Mouse (Mus musculus) embryonic facial prominence, embryonic 12.5 days (tissue): ENCODE measurements around the gene 9230104L09Rik. TPM values are rescaled to one million over a fixed set of nuclear protein-coding genes. Genes with fewer than 3 reads are reported as not detected.

Experiments
- ATAC-seq: fragments of 200-750 bp; cut with Nextera tagmentation; 2 replicates; pipeline ENCODE4 v1.8.0; 2017; ENCODE audit not compliant: insufficient number of reproducible peaks, insufficient read depth, low FRiP score, low TSS enrichment
- H3K27ac ChIP-seq: fragments of 300-500 bp; sonication (generic); 2 replicates; pipeline ENCODE4 v1.5.1; 2016; ENCODE audit warnings: mild to moderate bottlenecking
- H3K27me3 ChIP-seq: fragments of 300-500 bp; sonication (generic); 2 replicates; pipeline ENCODE4 v1.6.1; 2016; ENCODE audit warnings: mild to moderate bottlenecking, moderate library complexity
- H3K36me3 ChIP-seq: fragments of 300-500 bp; sonication (generic); 2 replicates; pipeline ENCODE4 v1.6.1; 2016; ENCODE audit warnings: mild to moderate bottlenecking
- H3K4me1 ChIP-seq: fragments of 300-500 bp; sonication (generic); 2 replicates; pipeline ENCODE4 v1.6.1; 2016
- H3K4me2 ChIP-seq: fragments of 300-500 bp; sonication (generic); replicated peaks from 2 replicates; pipeline ENCODE4 v1.6.1; 2016; ENCODE audit warnings: mild to moderate bottlenecking, moderate library complexity
- H3K4me3 ChIP-seq: fragments of 300-500 bp; sonication (generic); 2 replicates; pipeline ENCODE4 v1.5.1; 2016; ENCODE audit warnings: mild to moderate bottlenecking
- H3K9ac ChIP-seq: fragments of 300-500 bp; sonication (generic); 2 replicates; pipeline ENCODE4 v1.6.1; 2016; ENCODE audit warnings: mild to moderate bottlenecking, moderate library complexity
- H3K9me3 ChIP-seq: fragments of 300-500 bp; sonication (generic); 2 replicates; pipeline ENCODE4 v1.6.1; 2016; ENCODE audit warnings: mild to moderate bottlenecking, moderate library complexity
- WGBS: fragments of 180-500 bp; shearing (Covaris S2); methylation state at CpG from one replicate; pipeline ENCODE4 v1.1.7; 2016; 5-methylcytosine and 5-hydroxymethylcytosine counted together
- polyA plus RNA-seq: library from polyadenylated mRNA; unstranded; fragments of >200 nt; fragmentation: Nextera tagmentation; extraction: Ambion mirVana; gene quantifications from 2 replicates; pipeline ENCODE4 v1.2.1, GENCODE M21; 2016

The 9230104L09Rik gene
- polyA plus RNA-seq, 1 experiment from 2014 or later, result not detected

DNA sequence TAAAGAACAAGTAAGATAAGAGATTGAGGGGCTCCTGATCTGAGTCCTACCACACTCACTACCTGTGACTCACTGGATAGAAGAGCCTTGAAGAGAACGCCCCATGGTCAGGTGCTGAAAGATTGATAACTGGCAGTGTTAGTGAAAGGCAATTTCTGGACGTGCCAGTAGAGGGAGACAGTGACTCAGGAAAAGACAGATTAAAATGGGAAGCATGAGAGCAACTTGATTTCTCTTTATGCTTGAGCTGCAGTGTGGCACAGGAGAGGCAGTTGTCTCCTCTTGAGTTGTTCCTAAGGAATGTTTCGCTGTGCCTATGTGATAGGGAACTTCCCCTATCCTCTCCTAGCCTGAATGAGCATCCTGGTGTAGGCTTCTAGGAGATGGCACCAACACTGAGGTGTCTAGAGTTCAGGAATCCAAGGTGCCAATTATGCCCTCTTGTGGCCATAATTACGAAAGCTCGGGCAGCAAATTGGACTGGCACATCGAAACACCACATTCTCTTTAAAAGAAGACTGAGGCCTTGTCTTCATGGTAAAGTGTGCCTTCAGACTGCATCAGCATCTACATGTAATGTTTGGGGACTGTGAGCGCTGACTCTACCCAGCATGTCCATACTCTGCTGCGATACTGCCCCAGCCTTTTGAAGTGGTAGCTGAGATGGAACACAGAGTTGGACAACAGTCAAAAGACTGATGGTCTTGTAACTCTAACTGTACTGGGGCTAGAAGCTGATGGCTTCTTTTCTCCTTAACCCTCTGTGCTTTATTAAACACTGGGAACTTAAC, 13.5 kb downstream of the 9230104L09Rik start:
- Histone ChIP-seq H3K4me1 (no peaks in the 10 kb centered on the region), H3K36me3 (no peaks in the 10 kb centered on the region), H3K27me3 (no peaks in the 10 kb centered on the region), H3K4me3 (no peak overlapping the region), H3K9me3 (no peaks in the 10 kb centered on the region), H3K9ac (no peak overlapping the region), H3K4me2 (no peak overlapping the region), H3K27ac (no peak overlapping the region)
- 38% methylated on average over 8 of the region's 8 CpGs for WGBS
- 0 out of 2 replicates have a peak, but pooled peaks have one; percentile 15 for ATAC-seq

DNA sequence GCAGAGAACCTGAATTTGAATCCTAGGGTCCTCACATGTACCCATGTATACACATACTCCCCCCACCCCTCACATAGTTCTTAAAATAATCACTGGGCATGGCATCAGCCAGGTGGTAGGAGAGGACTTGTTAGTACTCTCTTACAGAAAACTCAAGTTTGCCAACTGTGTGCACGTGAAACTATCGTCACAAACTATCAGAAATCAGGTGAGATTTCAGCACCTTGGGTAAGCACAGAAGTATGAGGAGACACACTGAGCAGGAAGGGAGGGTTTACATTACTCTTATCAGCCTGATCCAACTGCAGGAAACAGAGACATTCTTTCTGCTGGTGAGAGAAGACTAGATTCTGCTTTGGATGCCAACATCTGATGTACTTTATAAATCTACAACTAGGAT, 25.6 kb downstream of the 9230104L09Rik start:
- Histone ChIP-seq H3K4me3 (no peak overlapping the region), H3K9me3 (no peaks in the 10 kb centered on the region), H3K4me1 (no peaks in the 10 kb centered on the region), H3K36me3 (no peaks in the 10 kb centered on the region), H3K27me3 (no peaks in the 10 kb centered on the region), H3K9ac (no peak overlapping the region), H3K4me2 (no peak overlapping the region), H3K27ac (no peak overlapping the region)
- ATAC-seq, result no peak
- WGBS, result 83% methylated on average over 2 of the region's 2 CpGs

DNA sequence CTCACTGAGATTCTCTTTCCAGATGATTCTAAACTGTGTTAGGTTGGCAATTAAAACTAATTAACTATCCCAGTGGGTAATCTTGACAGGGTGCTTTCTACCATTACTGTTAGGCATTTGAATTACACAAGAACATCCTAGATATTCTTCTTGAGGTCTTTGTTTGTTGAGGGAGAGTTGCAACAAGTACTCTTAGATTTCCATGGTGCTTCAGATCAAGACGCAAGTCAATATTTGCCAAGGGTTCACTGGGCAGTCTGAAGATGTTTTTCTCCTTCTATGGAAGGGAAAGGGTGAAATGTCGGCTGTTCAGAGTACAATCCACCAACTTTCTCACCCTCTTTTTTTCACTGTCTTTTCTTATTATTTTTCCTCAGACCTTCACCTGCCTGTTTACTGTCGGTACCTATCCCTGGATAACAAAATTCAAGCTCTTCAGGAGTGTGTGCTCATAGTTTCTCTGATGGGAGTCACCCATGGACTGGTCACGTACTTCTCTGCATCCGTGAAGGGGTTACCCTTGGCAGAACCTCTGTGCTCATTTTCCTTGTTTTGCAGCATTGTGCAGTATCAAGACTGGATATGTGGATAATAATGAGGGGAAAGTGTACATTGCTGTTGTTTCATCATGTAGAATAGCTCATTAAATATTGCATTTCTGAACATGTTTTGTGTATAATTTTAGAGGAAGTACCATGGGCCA, 26.6 kb downstream of the 9230104L09Rik start:
- ATAC-seq, result no peak
- 85% methylated on average over 5 of the region's 5 CpGs for whole genome bisulfite sequencing
- H3K4me3 ChIP-seq, result no peak overlapping the region
- H3K4me1 ChIP-seq, result no peaks in the 10 kb centered on the region
- no peaks in the 10 kb centered on the region for H3K9me3 ChIP-seq
- H3K9ac ChIP-seq, result no peak overlapping the region
- H3K27me3 ChIP-seq, result no peaks in the 10 kb centered on the region
- no peak overlapping the region for H3K27ac ChIP-seq
- no peaks in the 10 kb centered on the region for H3K36me3 ChIP-seq
- no peak overlapping the region for H3K4me2 ChIP-seq

DNA sequence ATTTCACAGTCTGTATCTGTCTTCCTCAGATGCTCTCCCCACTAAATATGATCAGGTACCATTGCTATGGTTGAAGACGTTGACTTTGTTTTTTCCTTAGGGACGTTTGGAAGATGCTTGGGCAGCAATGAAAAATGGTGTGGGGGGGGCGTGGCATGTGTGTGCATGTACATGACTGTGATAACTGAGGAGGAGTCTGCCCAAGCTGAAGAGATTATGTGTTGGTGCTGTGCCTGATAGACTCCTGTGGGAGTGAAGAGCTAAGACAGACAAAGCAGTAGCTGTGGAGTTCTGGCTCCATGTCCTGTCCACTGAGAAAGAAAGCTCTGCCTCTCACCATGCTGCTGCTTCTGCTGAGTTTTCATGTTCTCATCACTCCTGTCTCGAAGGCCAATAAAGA, 29.9 kb downstream of the 9230104L09Rik start, which contains the start of gene Cst9:
Gene Cst9 (plus strand): TSS at position 236 of the 400 bp plus-strand sequence.
- ATAC-seq, result no peak
- no peak within 1 kb of the TSS for H3K4me2 ChIP-seq
- no peaks in the 10 kb centered on the region for H3K4me1 ChIP-seq
- H3K4me3 ChIP-seq, result no peak within 1 kb of the TSS
- WGBS, result 69% methylated on average over 4 of the region's 4 CpGs
- no peaks in the 10 kb centered on the region for H3K27me3 ChIP-seq
- no peak within 1 kb of the TSS for H3K27ac ChIP-seq
- H3K9me3 ChIP-seq, result no peaks in the 10 kb centered on the region
- no peak within 1 kb of the TSS for H3K9ac ChIP-seq
- H3K36me3 ChIP-seq, result no peaks in the 10 kb centered on the region

DNA sequence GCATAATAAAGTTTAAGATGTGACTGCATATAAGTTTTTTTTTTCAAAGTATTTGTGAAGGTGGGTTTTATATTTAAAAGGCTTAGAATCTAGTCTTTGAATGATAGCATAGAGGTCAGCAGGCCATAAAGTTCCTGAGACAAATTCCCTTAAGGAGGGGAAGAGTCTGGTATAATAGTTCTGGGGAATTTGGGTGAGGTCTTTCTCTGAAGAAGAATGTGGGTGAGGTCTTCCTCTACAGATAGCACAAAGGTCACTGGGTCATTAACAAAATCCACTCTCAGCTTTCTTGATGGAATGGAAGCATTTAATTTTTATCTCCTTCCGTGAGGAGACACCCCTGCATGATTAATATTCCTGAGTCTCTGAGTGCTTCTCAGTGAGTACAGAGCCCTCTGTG, 38.9 kb downstream of the 9230104L09Rik start:
- Histone ChIP-seq H3K9ac (no peak overlapping the region), H3K4me1 (no peaks in the 10 kb centered on the region), H3K36me3 (no peaks in the 10 kb centered on the region), H3K4me2 (no peak overlapping the region), H3K9me3 (no peaks in the 10 kb centered on the region), H3K4me3 (no peak overlapping the region), H3K27me3 (no peaks in the 10 kb centered on the region), H3K27ac (no peak overlapping the region)
- ATAC-seq, result no peak
- 64% methylated on average over 1 of the region's 1 CpGs for WGBS

DNA sequence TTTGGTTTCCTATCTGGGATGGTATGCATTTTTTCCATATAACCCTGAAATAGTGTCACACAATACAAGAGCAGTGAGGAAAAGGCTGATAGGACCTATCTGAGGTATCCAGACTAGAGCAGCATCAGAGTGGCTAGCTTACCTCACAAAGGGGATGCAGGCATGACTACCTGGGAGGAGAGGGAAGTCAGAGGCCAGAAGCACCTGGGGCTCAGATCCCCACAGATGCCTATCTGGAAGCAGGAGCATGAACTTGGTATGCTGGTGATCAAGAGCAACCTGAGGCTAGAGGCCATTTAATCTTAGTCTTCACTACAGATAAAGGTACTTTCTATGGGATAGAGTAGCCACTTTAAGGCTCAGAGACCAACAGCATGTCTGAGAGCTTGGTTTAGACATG, 44.9 kb downstream of the 9230104L09Rik start, which contains the start of gene Cst13:
Gene Cst13 (plus strand): TSS at position 173 of the 400 bp plus-strand sequence.
- Histone ChIP-seq H3K4me1 (no peaks in the 10 kb centered on the region), H3K27me3 (no peaks in the 10 kb centered on the region), H3K4me2 (no peak within 1 kb of the TSS), H3K9me3 (no peaks in the 10 kb centered on the region), H3K9ac (no peak within 1 kb of the TSS), H3K27ac (no peak within 1 kb of the TSS), H3K36me3 (no peaks in the 10 kb centered on the region), H3K4me3 (no peak within 1 kb of the TSS)
- no peak for ATAC-seq

DNA sequence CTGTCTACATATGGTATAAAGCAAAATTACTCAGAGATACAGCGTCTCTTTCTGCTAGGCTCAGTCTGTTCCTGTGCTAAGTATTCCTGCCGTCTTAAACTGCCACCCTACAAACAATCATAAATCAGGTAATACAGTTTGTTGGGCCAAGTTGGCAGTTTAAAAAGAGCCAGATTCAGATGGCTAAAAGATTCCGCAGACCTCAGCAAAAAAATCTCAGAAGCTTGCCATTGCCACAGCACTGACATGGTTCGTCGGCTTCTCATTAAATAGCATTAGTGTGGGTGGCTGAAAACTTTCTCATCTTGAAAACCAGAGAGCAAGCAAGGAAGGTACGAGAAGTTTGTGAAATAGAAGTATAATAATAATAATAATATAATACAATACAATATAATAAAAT, 58.1 kb downstream of the 9230104L09Rik start:
- Histone ChIP-seq H3K4me3 (no peak overlapping the region), H3K9me3 (no peaks in the 10 kb centered on the region), H3K4me1 (no peaks in the 10 kb centered on the region), H3K9ac (no peak overlapping the region), H3K36me3 (no peaks in the 10 kb centered on the region), H3K4me2 (no peak overlapping the region), H3K27ac (no peak overlapping the region), H3K27me3 (no peaks in the 10 kb centered on the region)
- 78% methylated on average over 6 of the region's 6 CpGs for WGBS
- no peak for ATAC-seq

DNA sequence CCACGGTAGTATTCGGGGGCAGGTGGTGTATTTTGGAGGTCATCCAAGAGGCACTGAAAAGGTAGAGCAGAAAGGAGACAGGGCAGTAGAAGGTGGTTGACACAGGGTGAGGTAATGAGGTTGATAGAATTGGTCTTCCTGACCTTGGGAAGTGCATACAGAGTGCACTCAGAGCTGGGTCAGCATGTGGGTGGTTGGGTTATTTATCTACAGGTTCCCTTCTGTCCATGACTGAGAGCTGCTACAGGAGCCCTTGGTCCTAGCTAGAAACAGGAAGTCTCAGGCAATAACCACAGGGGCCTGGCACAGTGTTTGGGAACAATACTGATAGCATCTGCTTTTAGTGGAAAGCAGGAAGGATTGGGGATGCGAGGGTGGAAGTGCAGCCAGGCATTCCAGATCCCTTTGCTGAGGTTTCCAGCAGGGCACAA, 63.3 kb downstream of the 9230104L09Rik start:
- H3K27me3 ChIP-seq, result no peaks in the 10 kb centered on the region
- WGBS, result 63% methylated on average over 3 of the region's 3 CpGs
- ATAC-seq, result no peak

DNA sequence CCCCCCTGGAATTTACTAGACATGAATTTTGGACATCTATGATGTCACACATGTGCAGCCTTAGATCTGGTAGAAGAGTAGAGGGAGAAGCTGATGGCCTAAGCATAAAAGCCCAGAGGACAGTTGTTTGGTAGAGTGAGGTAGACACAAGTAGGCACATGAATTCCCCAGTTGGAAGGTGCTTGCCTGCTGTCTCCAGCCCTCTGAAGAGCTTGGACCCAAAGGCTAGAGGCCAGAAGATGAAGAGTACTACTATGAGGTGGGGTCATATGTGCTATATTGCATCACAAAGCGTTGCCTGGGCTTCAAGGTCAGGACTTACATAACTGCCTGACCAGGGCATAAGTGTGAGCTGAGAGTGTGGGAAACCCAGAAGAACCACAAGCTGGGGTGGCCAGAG, 66.4 kb downstream of the 9230104L09Rik start, which contains the start of gene Cst8:
Gene Cst8 (plus strand): TSS at position 301 of the 400 bp plus-strand sequence.
- Histone ChIP-seq H3K36me3 (no peaks in the 10 kb centered on the region), H3K4me2 (no peak within 1 kb of the TSS), H3K9me3 (no peaks in the 10 kb centered on the region), H3K9ac (no peak within 1 kb of the TSS), H3K4me3 (no peak within 1 kb of the TSS), H3K4me1 (no peaks in the 10 kb centered on the region), H3K27me3 (no peaks in the 10 kb centered on the region), H3K27ac (no peak within 1 kb of the TSS)
- no peak for ATAC-seq
- WGBS, result 69% methylated on average over 1 of the region's 1 CpGs

More for the DNA sequence above, 63.3 kb downstream of the 9230104L09Rik start:
- no peak overlapping the region for H3K4me2 ChIP-seq
- no peak overlapping the region for H3K27ac ChIP-seq
- no peak overlapping the region for H3K4me3 ChIP-seq
- H3K9ac ChIP-seq, result no peak overlapping the region
- no peaks in the 10 kb centered on the region for H3K36me3 ChIP-seq
- H3K9me3 ChIP-seq, result no peaks in the 10 kb centered on the region
- H3K4me1 ChIP-seq, result no peaks in the 10 kb centered on the region

Other genes starting within 250 kb of the 9230104L09Rik start
- gene Nxt1, start 192.4 kb downstream of the 9230104L09Rik start, polyA plus RNA-seq, result 100 and 103 TPM in 2 replicates
- 23.1 and 25.1 TPM in 2 replicates for gene Gzf1, start 184.0 kb downstream of the 9230104L09Rik start, polyA plus RNA-seq
- 7.1 and 7.6 TPM in 2 replicates for gene Napb, start 132.6 kb downstream of the 9230104L09Rik start, polyA plus RNA-seq
- gene Cstl1, start 114.7 kb downstream of the 9230104L09Rik start, polyA plus RNA-seq, result not detected in 2 replicates
- not detected in 2 replicates for gene Cst11, start 93.5 kb downstream of the 9230104L09Rik start, polyA plus RNA-seq
- gene 8030411F24Rik, start 83.0 kb downstream of the 9230104L09Rik start, polyA plus RNA-seq, result not detected in 2 replicates
- not detected in 2 replicates for gene Cst12, start 75.7 kb downstream of the 9230104L09Rik start, polyA plus RNA-seq
- gene Cst8, start 66.3 kb downstream of the 9230104L09Rik start, polyA plus RNA-seq, result not detected in 2 replicates
- gene Cst13, start 45.0 kb downstream of the 9230104L09Rik start, polyA plus RNA-seq, result not detected in 2 replicates
- gene Cst9, start 29.9 kb downstream of the 9230104L09Rik start, polyA plus RNA-seq, result not detected in 2 replicates
- gene Cst3, start 10.7 kb upstream of the 9230104L09Rik start, polyA plus RNA-seq, result 321 and 339 TPM in 2 replicates
- not detected in 2 replicates for gene Gm1330, start 138.2 kb upstream of the 9230104L09Rik start, polyA plus RNA-seq
- gene Gm10750, start 152.2 kb upstream of the 9230104L09Rik start, polyA plus RNA-seq, result not detected in 2 replicates